Mouse (Mus musculus): ENCODE results near the gene Adcy1. TPM values are rescaled to one million over a fixed set of nuclear protein-coding genes. Genes with fewer than 3 reads are reported as not detected.

Gene Adcy1
- polyA plus RNA-seq, 1 experiment from 2014 or later = 0.50 TPM

GRCm38 (mm10) chr11:7055455-7056017, 7.8 kb upstream of the Adcy1 start:
- Histone ChIP-seq H3K27me3 (peaks cover 43% of the 10 kb centered on the region), H3K9me3 (replicated peaks) (no peaks in the 10 kb centered on the region), H3K4me2 (peak overlapping the region; percentile 52), H3K4me3 (peak overlapping the region; percentile 13; the same call in 1 of the 2 replicates), H3K27ac (peak overlapping the region; percentile 90), H3K4me1 (replicated peaks) (peaks cover 21% of the 10 kb centered on the region), H3K36me3 (no peaks in the 10 kb centered on the region), H3K9ac (no peak overlapping the region)
- 7% methylated on average over 14 of the region's 14 CpGs for WGBS
- ATAC-seq (replicated peaks; ENCODE audit: insufficient number of reproducible peaks, insufficient read depth, low FRiP score, low read depth) = peak; percentile 92

- H3K4me2 ChIP-seq = peak overlapping the region; percentile 52
- no peaks in the 10 kb centered on the region for H3K36me3 ChIP-seq
- H3K9me3 ChIP-seq (replicated peaks) = no peaks in the 10 kb centered on the region
- H3K9ac ChIP-seq = peak overlapping the region; percentile 5; the same call in 1 of the 2 replicates
- H3K27me3 ChIP-seq = peaks cover 49% of the 10 kb centered on the region
- 3% methylated on average over 11 of the region's 11 CpGs for WGBS
- H3K4me3 ChIP-seq = peak overlapping the region; percentile 23; the same call in 1 of the 2 replicates
- peak; percentile 38 for ATAC-seq (replicated peaks; ENCODE audit: insufficient number of reproducible peaks, insufficient read depth, low FRiP score, low read depth)
- H3K27ac ChIP-seq = peak overlapping the region; percentile 90
- H3K4me1 ChIP-seq (replicated peaks) = peaks cover 21% of the 10 kb centered on the region
Measured at GRCm38 (mm10) chr11:7056121-7056520, 7.2 kb upstream of the Adcy1 start.

DNA sequence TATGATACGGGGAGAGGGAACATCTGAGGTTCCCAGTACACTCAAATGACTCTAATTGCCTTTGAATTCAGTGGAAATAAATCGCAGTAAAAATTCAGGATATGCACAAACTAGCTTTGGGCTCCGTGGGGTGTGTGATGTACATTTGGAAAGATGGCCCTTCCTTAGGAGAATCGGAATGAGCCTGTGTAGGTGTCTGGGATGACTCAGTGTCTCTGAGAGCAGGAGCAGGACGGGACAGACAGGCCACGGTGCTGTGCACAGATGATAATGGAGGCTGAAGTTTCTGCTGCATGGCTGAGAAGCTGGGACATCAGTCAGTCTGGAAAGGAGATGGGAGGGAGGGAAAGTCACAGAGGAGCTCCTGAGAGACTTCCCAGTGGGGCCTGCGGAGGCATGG, 5.5 kb upstream of the Adcy1 start:
- peaks cover 65% of the 10 kb centered on the region for H3K27me3 ChIP-seq
- 80% methylated on average over 7 of the region's 7 CpGs for WGBS

GRCm38 (mm10) chr11:7061961-7062360, 1.3 kb upstream of the Adcy1 start:
- Histone ChIP-seq H3K9me3 (replicated peaks) (no peaks in the 10 kb centered on the region), H3K36me3 (no peaks in the 10 kb centered on the region), H3K27me3 (peaks cover 98% of the 10 kb centered on the region), H3K4me3 (no peak overlapping the region), H3K27ac (no peak overlapping the region), H3K4me2 (no peak overlapping the region), H3K4me1 (replicated peaks) (peaks cover 24% of the 10 kb centered on the region), H3K9ac (no peak overlapping the region)
- 43% methylated on average over 6 of the region's 6 CpGs for WGBS
- no peak for ATAC-seq (replicated peaks; ENCODE audit: insufficient number of reproducible peaks, insufficient read depth, low FRiP score, low read depth)

More for the DNA sequence above, 5.5 kb upstream of the Adcy1 start:
- H3K4me2 ChIP-seq = no peak overlapping the region
- H3K4me3 ChIP-seq = no peak overlapping the region
- peaks cover 25% of the 10 kb centered on the region for H3K4me1 ChIP-seq (replicated peaks)
- H3K9ac ChIP-seq = no peak overlapping the region
- H3K9me3 ChIP-seq (replicated peaks) = no peaks in the 10 kb centered on the region
- H3K36me3 ChIP-seq = no peaks in the 10 kb centered on the region
- H3K27ac ChIP-seq = no peak overlapping the region
- ATAC-seq (replicated peaks; ENCODE audit: insufficient number of reproducible peaks, insufficient read depth, low FRiP score, low read depth) = no peak

- WGBS = 15% methylated on average over 10 of the region's 10 CpGs
- peaks cover 98% of the 10 kb centered on the region for H3K27me3 ChIP-seq
- H3K4me2 ChIP-seq = peak overlapping the region; percentile 97
- no peaks in the 10 kb centered on the region for H3K9me3 ChIP-seq (replicated peaks)
- peak overlapping the region; percentile 58 for H3K4me3 ChIP-seq
- H3K4me1 ChIP-seq (replicated peaks) = peaks cover 24% of the 10 kb centered on the region
- no peaks in the 10 kb centered on the region for H3K36me3 ChIP-seq
- H3K27ac ChIP-seq = no peak overlapping the region
- H3K9ac ChIP-seq = no peak overlapping the region
- ATAC-seq (replicated peaks; ENCODE audit: insufficient number of reproducible peaks, insufficient read depth, low FRiP score, low read depth) = no peak
Measured at GRCm38 (mm10) chr11:7062566-7062965, 723 bp upstream of the Adcy1 start.

GRCm38 (mm10) chr11:7063681-7064267, 485 bp downstream of the Adcy1 start:
- peak overlapping the region; percentile 64 for H3K4me3 ChIP-seq
- peaks cover 94% of the 10 kb centered on the region for H3K27me3 ChIP-seq
- H3K4me2 ChIP-seq = peak overlapping the region; percentile 97
- H3K9me3 ChIP-seq (replicated peaks) = no peaks in the 10 kb centered on the region
- peak overlapping the region; percentile 59 for H3K9ac ChIP-seq
- peak; percentile 44 for ATAC-seq (replicated peaks; ENCODE audit: insufficient number of reproducible peaks, insufficient read depth, low FRiP score, low read depth)
- no peak overlapping the region for H3K27ac ChIP-seq
- peaks cover 24% of the 10 kb centered on the region for H3K4me1 ChIP-seq (replicated peaks)
- no peaks in the 10 kb centered on the region for H3K36me3 ChIP-seq
- 1% methylated on average over 37 of the region's 53 CpGs for WGBS

DNA sequence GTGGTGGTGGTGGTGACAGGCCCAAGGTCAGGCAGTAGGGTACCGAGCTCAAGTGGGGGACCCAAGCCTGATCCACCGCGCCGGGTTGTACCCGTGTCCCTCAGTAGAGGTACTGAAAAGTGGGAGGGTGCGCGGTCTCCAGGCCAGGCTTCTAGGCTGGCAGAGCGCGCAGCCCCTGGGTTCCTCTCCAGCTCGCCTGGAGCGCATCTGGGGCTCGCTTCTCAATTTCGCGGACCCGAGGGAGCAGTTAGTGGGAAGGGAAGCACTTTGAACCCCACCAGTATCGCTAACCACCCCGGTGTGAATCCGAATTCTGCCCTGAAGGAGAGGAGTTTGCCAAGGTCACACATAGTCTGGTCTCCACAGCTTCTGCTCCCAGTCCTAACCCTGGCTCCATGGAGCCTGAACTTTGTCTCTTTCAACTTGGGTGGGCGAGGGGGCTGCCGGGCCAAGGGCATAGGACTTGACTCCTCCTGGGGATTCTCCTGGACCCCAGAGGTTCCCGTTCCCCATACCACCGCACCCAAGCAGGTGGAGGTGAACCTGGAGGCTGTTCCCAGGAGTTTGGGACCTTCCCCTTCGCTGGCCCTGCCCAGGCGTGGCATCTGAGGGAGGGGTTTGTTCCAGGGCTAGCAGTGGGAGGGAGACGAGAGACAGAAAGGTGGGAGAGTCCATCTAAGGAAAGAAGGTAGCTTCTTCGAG, 1.3 kb downstream of the Adcy1 start:
- Histone ChIP-seq H3K9ac (no peak overlapping the region), H3K4me3 (peak overlapping the region; percentile 64), H3K27ac (no peak overlapping the region), H3K4me1 (replicated peaks) (peaks cover 24% of the 10 kb centered on the region), H3K27me3 (peaks cover 94% of the 10 kb centered on the region), H3K4me2 (peak overlapping the region; percentile 97), H3K36me3 (no peaks in the 10 kb centered on the region), H3K9me3 (replicated peaks) (no peaks in the 10 kb centered on the region)
- 7% methylated on average over 26 of the region's 26 CpGs for WGBS
- ATAC-seq (replicated peaks; ENCODE audit: insufficient number of reproducible peaks, insufficient read depth, low FRiP score, low read depth) = no peak

GRCm38 (mm10) chr11:7065388-7065787, 2.1 kb downstream of the Adcy1 start:
- WGBS = 23% methylated on average over 4 of the region's 4 CpGs
- no peak overlapping the region for H3K27ac ChIP-seq
- H3K36me3 ChIP-seq = no peaks in the 10 kb centered on the region
- no peaks in the 10 kb centered on the region for H3K9me3 ChIP-seq (replicated peaks)
- H3K9ac ChIP-seq = no peak overlapping the region
- no peak overlapping the region for H3K4me3 ChIP-seq
- ATAC-seq (replicated peaks; ENCODE audit: insufficient number of reproducible peaks, insufficient read depth, low FRiP score, low read depth) = no peak
- H3K4me1 ChIP-seq (replicated peaks) = peaks cover 24% of the 10 kb centered on the region
- H3K27me3 ChIP-seq = peaks cover 88% of the 10 kb centered on the region
- H3K4me2 ChIP-seq = peak overlapping the region; percentile 97; the same call in 1 of the 2 replicates

- Histone ChIP-seq H3K27me3 (peaks cover 83% of the 10 kb centered on the region), H3K4me1 (replicated peaks) (peaks cover 24% of the 10 kb centered on the region), H3K4me3 (no peak overlapping the region), H3K9me3 (replicated peaks) (no peaks in the 10 kb centered on the region), H3K36me3 (no peaks in the 10 kb centered on the region), H3K27ac (no peak overlapping the region), H3K4me2 (no peak overlapping the region), H3K9ac (no peak overlapping the region)
- 52% methylated on average over 5 of the region's 5 CpGs for WGBS
- ATAC-seq (replicated peaks; ENCODE audit: insufficient number of reproducible peaks, insufficient read depth, low FRiP score, low read depth) = no peak
Measured at GRCm38 (mm10) chr11:7065876-7066275, 2.6 kb downstream of the Adcy1 start.

DNA sequence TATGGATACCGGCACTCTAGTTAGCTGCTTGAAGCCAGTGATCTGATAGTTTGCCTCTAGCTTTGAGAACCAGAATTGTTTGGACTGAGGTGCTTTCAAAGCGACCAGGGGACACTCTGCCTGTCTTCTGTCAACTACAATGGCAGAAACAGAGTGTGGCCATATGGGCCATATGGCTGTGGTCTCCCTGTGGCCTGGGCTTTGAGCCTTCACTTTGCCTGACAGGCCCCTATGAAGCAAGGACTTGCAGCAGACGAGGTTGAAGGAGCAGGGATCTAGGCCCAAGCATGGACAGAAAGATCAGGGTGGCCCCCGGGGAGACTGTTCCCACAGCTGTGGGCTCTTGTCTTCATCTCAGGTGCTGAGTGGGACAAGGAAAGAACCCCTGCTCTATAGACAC, 4.0 kb downstream of the Adcy1 start:
- Histone ChIP-seq H3K9ac (no peak overlapping the region), H3K36me3 (no peaks in the 10 kb centered on the region), H3K27me3 (peaks cover 70% of the 10 kb centered on the region), H3K4me1 (replicated peaks) (peaks cover 24% of the 10 kb centered on the region), H3K4me2 (no peak overlapping the region), H3K4me3 (no peak overlapping the region), H3K9me3 (replicated peaks) (no peaks in the 10 kb centered on the region), H3K27ac (no peak overlapping the region)
- no peak for ATAC-seq (replicated peaks; ENCODE audit: insufficient number of reproducible peaks, insufficient read depth, low FRiP score, low read depth)
- 65% methylated on average over 4 of the region's 4 CpGs for WGBS

GRCm38 (mm10) chr11:7068479-7069235, 5.4 kb downstream of the Adcy1 start:
- Histone ChIP-seq H3K4me2 (no peak overlapping the region), H3K9ac (no peak overlapping the region), H3K27ac (no peak overlapping the region), H3K27me3 (peaks cover 64% of the 10 kb centered on the region), H3K9me3 (replicated peaks) (no peaks in the 10 kb centered on the region), H3K4me1 (replicated peaks) (peaks cover 19% of the 10 kb centered on the region), H3K4me3 (no peak overlapping the region), H3K36me3 (no peaks in the 10 kb centered on the region)
- no peak for ATAC-seq (replicated peaks; ENCODE audit: insufficient number of reproducible peaks, insufficient read depth, low FRiP score, low read depth)
- whole genome bisulfite sequencing = 79% methylated on average over 12 of the region's 12 CpGs

All from heart, embryonic 15.5 days (tissue).